Mouse (Mus musculus): Measurements from ENCODE around the gene Prrc2a.

The Prrc2a gene

GRCm38 (mm10) chr17:35190096-35190495 lies 25.4 kb upstream of the Prrc2a start:
- no peak for DNase-seq (ENCODE audit: inconsistent ontology term)

- no peak for DNase-seq (ENCODE audit: inconsistent ontology term)
Observed at GRCm38 (mm10) chr17:35189186-35189585, 24.5 kb upstream of the Prrc2a start.

- DNase-seq (ENCODE audit: inconsistent ontology term): no peak
Observed at GRCm38 (mm10) chr17:35187959-35188610, 23.4 kb upstream of the Prrc2a start, which contains the start of gene Lst1. Gene Lst1 (minus strand): TSS chr17:35188439.

- no peak for DNase-seq (ENCODE audit: inconsistent ontology term)
Observed at GRCm38 (mm10) chr17:35187345-35187744, 22.6 kb upstream of the Prrc2a start.

- peak; percentile 51 for DNase-seq (ENCODE audit: inconsistent ontology term)
Observed at GRCm38 (mm10) chr17:35186681-35187080, 22.0 kb upstream of the Prrc2a start.

GRCm38 (mm10) chr17:35185639-35186611 lies 21.2 kb upstream of the Prrc2a start:
- DNase-seq (ENCODE audit: inconsistent ontology term): peak; percentile 84

GRCm38 (mm10) chr17:35180093-35180492 lies 15.4 kb upstream of the Prrc2a start:
- DNase-seq (ENCODE audit: inconsistent ontology term): no peak

- DNase-seq (ENCODE audit: inconsistent ontology term): peak; percentile 74
Observed at GRCm38 (mm10) chr17:35178528-35178927, 13.8 kb upstream of the Prrc2a start.

GRCm38 (mm10) chr17:35175968-35176367 lies 11.3 kb upstream of the Prrc2a start, which contains the start of gene Aif1:
Gene Aif1 (minus strand): TSS chr17:35176068.
- DNase-seq (ENCODE audit: inconsistent ontology term): no peak

GRCm38 (mm10) chr17:35175382-35175781 lies 10.7 kb upstream of the Prrc2a start:
- no peak for DNase-seq (ENCODE audit: inconsistent ontology term)

- no peak for DNase-seq (ENCODE audit: inconsistent ontology term)
Observed at GRCm38 (mm10) chr17:35174201-35174977, 9.7 kb upstream of the Prrc2a start.

- DNase-seq (ENCODE audit: inconsistent ontology term): no peak
Observed at GRCm38 (mm10) chr17:35173329-35173728, 8.6 kb upstream of the Prrc2a start.

- no peak for DNase-seq (ENCODE audit: inconsistent ontology term)
Observed at GRCm38 (mm10) chr17:35172445-35173234, 7.9 kb upstream of the Prrc2a start.

GRCm38 (mm10) chr17:35168541-35169207 lies 4.0 kb upstream of the Prrc2a start:
- DNase-seq (ENCODE audit: inconsistent ontology term): no peak

GRCm38 (mm10) chr17:35167794-35168193 lies 3.1 kb upstream of the Prrc2a start:
- no peak for DNase-seq (ENCODE audit: inconsistent ontology term)

GRCm38 (mm10) chr17:35166352-35167035 lies 1.8 kb upstream of the Prrc2a start:
- DNase-seq (ENCODE audit: inconsistent ontology term): no peak

GRCm38 (mm10) chr17:35165451-35166155 lies 906 bp upstream of the Prrc2a start:
- no peak for DNase-seq (ENCODE audit: inconsistent ontology term)

- no peak for DNase-seq (ENCODE audit: inconsistent ontology term)
Observed at GRCm38 (mm10) chr17:35164218-35164567, 504 bp downstream of the Prrc2a start.

GRCm38 (mm10) chr17:35163326-35164081 lies 1.2 kb downstream of the Prrc2a start:
- DNase-seq (ENCODE audit: inconsistent ontology term): peak; percentile 37

Data from Muller cell, postnatal 12 days (primary cell).